Mouse (Mus musculus): Measurements from ENCODE around the gene Pik3ip1.

GRCm38 (mm10) chr11:3329891-3330451, at the start of gene Pik3ip1:
- no peak for TF ChIP-seq MYOD1 (IDR thresholded peaks at IDR 0.05; ENCODE audit: control insufficient read depth, insufficient read length, low read depth)
- TF ChIP-seq MAX (IDR thresholded peaks at IDR 0.05), result no peak
- TF ChIP-seq CTCF (IDR thresholded peaks at IDR 0.05; ENCODE audit: control insufficient read depth, insufficient read depth, insufficient read length), result no peak
- TF ChIP-seq USF1 (IDR thresholded peaks at IDR 0.05; ENCODE audit: low read depth), result no peak
- TF ChIP-seq MYOG (IDR thresholded peaks at IDR 0.05; ENCODE audit: control insufficient read depth, extremely low read depth, insufficient read length), result no peak

Data from C2C12 (cell line).